10 mouse cellular contexts compared by ENCODE assay signal in genomic region chr2:59896400-59896799, GRCm38 (mm10). TPM values are rescaled to one million over a fixed set of nuclear protein-coding genes. Genes with fewer than 3 reads are reported as not detected.
DNase-seq lines count a peak whose midpoint lies in the region; ATAC-seq and TF ChIP-seq lines count a peak whose summit lies in the region.
"Had no signal": no experiment of that assay in that cellular context is flagged by ENCODE, and none has a peak within 500 bp of the region (broad histone marks: within the 10 kb centered on the region; RNA-seq: fewer than 3 reads in every experiment).

No protein-coding gene starts in this region.

- H3K27me3 ChIP-seq in forebrain, postnatal 0 days (ENCODE audit: insufficient read depth, low read length), result no peaks in the 10 kb centered on the region
- H3K27me3 ChIP-seq in forebrain, embryonic 10.5 days (ENCODE audit: poor library complexity, severe bottlenecking), result no peaks in the 10 kb centered on the region
- H3K27me3 ChIP-seq in heart, embryonic 10.5 days (ENCODE audit: insufficient read depth, poor library complexity, severe bottlenecking), result no peaks in the 10 kb centered on the region
- H3K27me3 ChIP-seq in limb, embryonic 15.5 days, result no peaks in the 10 kb centered on the region

- TF ChIP-seq CTCF in forebrain, postnatal 0 days (IDR thresholded peaks at IDR 0.05; ENCODE audit: low read depth), result no peak

- no peak overlapping the region for H3K4me2 ChIP-seq in forebrain, postnatal 0 days (ENCODE audit: low read depth)
- no peak overlapping the region for H3K4me2 ChIP-seq in limb, embryonic 15.5 days

- H3K4me1 ChIP-seq in forebrain, postnatal 0 days (ENCODE audit: insufficient read depth), result no peaks in the 10 kb centered on the region
- H3K4me1 ChIP-seq in forebrain, embryonic 10.5 days, result no peaks in the 10 kb centered on the region
- H3K4me1 ChIP-seq in heart, embryonic 10.5 days, result peaks cover 16% of the 10 kb centered on the region; the same call in 1 of the 2 replicates
- H3K4me1 ChIP-seq in limb, embryonic 15.5 days, result peaks cover 12% of the 10 kb centered on the region

- no peak overlapping the region for H3K9ac ChIP-seq in forebrain, postnatal 0 days
- H3K9ac ChIP-seq in limb, embryonic 15.5 days, result no peak overlapping the region

- H3K4me3 ChIP-seq in forebrain, postnatal 0 days (ENCODE audit: low read depth, low read length), result no peak overlapping the region
- no peak overlapping the region for H3K4me3 ChIP-seq in forebrain, embryonic 10.5 days
- H3K4me3 ChIP-seq in heart, embryonic 10.5 days, result no peak overlapping the region
- no peak overlapping the region for H3K4me3 ChIP-seq in limb, embryonic 15.5 days

- 77% methylated on average over 7 of the region's 7 CpGs for WGBS in forebrain, postnatal 0 days
- WGBS in forebrain, embryonic 10.5 days, result 87% methylated on average over 7 of the region's 7 CpGs
- 53% methylated on average over 7 of the region's 7 CpGs for WGBS in heart, embryonic 10.5 days
- 42% methylated on average over 7 of the region's 7 CpGs for WGBS in limb, embryonic 15.5 days

- no peak overlapping the region for H3K27ac ChIP-seq in forebrain, postnatal 0 days (ENCODE audit: low read depth, low read length)
- H3K27ac ChIP-seq in forebrain, embryonic 10.5 days, result no peak overlapping the region
- 0 out of 2 replicates have a peak overlapping the region, but pooled peaks have one; percentile 36 for H3K27ac ChIP-seq in heart, embryonic 10.5 days
- H3K27ac ChIP-seq in limb, embryonic 15.5 days, result peak overlapping the region; percentile 68

- no peak for DNase-seq in forebrain, postnatal 0 days
- no peak for DNase-seq in forebrain, embryonic 10.5 days (ENCODE audit: extremely low spot score, low spot score)
- peak; percentile 32 for DNase-seq in 416B (ENCODE audit: low read depth)
- DNase-seq in heart, embryonic 10.5 days (ENCODE audit: low spot score), result no peak
- DNase-seq in spleen, postnatal 14 days (ENCODE audit: low spot score in 2 of 2), result no peak
- no peak for DNase-seq in thymus, postnatal 36 days
- no peak for DNase-seq in spleen, postnatal 4 days (ENCODE audit: low spot score in 2 of 2)
- DNase-seq: embryo, embryonic 11 days had no signal

- H3K9me3 ChIP-seq in forebrain, postnatal 0 days (ENCODE audit: low read length), result no peaks in the 10 kb centered on the region
- no peaks in the 10 kb centered on the region for H3K9me3 ChIP-seq in forebrain, embryonic 10.5 days
- no peaks in the 10 kb centered on the region for H3K9me3 ChIP-seq in heart, embryonic 10.5 days
- H3K9me3 ChIP-seq in limb, embryonic 15.5 days, result no peaks in the 10 kb centered on the region

- H3K36me3 ChIP-seq in forebrain, postnatal 0 days (ENCODE audit: insufficient read depth), result peaks cover 21% of the 10 kb centered on the region
- peaks cover 69% of the 10 kb centered on the region for H3K36me3 ChIP-seq in forebrain, embryonic 10.5 days (replicated peaks)
- H3K36me3 ChIP-seq in heart, embryonic 10.5 days, result peaks cover 49% of the 10 kb centered on the region
- H3K36me3 ChIP-seq in limb, embryonic 15.5 days, result peaks cover 25% of the 10 kb centered on the region

- 0 out of 2 replicates have a peak, but pooled peaks have one; percentile 1 for ATAC-seq in forebrain, postnatal 0 days
- ATAC-seq in limb, embryonic 15.5 days (ENCODE audit: insufficient number of reproducible peaks, low FRiP score, low TSS enrichment, low read depth), result no peak
- ATAC-seq: hindbrain, embryonic 16.5 days had no signal

RNA-seq across cellular contexts. Expression of gene Wdsub1, which starts 14.0 kb away (rescaled TPM):
- 18.2 and 21.9 TPM in 2 replicates for total RNA-seq in forebrain, postnatal 0 days (2014; rRNA removed)
- polyA plus RNA-seq in forebrain, postnatal 0 days (2015; fragmentation: Nextera tagmentation; extraction: Ambion mirVana), result 8.8 and 14.7 TPM in 2 replicates
- 21.2 and 23.9 TPM in 2 replicates for polyA plus RNA-seq in forebrain, embryonic 10.5 days (2016; fragmentation: Nextera tagmentation; extraction: Ambion mirVana)
- 37.6 and 47.0 TPM in 2 replicates for polyA plus RNA-seq in heart, embryonic 10.5 days (2016; fragmentation: Nextera tagmentation; extraction: Ambion mirVana)
- 34.2 and 40.5 TPM in 2 replicates for polyA plus RNA-seq in limb, embryonic 15.5 days (2015; fragmentation: Nextera tagmentation; extraction: Ambion mirVana)

Comparison
In these comparisons a context has a peak if more than half of its experiments do, and no peak if none do; other contexts are left out.
1. H3K27ac ChIP-seq: peak in heart, embryonic 10.5 days (single experiment) and limb, embryonic 15.5 days (single experiment); none in forebrain, postnatal 0 days (single experiment) and forebrain, embryonic 10.5 days (single experiment).